Mouse (Mus musculus) CD8-positive naive resting alpha-beta T cell, adult 57 days (primary cell): ENCODE data around the gene Zfp729b. TPM values are rescaled to one million over a fixed set of nuclear protein-coding genes. Genes with fewer than 3 reads are reported as not detected.

Experiments used
- total RNA-seq: library from RNA; stranded (reverse); gene quantifications from one replicate; pipeline ENCODE4 v1.2.4, GENCODE M21; 2023

The Zfp729b gene
- total RNA-seq, result 19.2 TPM

GRCm38 (mm10) chr13:67609066-67609876 lies at the start of gene Zfp729b:
TSS of gene Zfp729b (minus strand) at chr13:67609707.

DNA sequence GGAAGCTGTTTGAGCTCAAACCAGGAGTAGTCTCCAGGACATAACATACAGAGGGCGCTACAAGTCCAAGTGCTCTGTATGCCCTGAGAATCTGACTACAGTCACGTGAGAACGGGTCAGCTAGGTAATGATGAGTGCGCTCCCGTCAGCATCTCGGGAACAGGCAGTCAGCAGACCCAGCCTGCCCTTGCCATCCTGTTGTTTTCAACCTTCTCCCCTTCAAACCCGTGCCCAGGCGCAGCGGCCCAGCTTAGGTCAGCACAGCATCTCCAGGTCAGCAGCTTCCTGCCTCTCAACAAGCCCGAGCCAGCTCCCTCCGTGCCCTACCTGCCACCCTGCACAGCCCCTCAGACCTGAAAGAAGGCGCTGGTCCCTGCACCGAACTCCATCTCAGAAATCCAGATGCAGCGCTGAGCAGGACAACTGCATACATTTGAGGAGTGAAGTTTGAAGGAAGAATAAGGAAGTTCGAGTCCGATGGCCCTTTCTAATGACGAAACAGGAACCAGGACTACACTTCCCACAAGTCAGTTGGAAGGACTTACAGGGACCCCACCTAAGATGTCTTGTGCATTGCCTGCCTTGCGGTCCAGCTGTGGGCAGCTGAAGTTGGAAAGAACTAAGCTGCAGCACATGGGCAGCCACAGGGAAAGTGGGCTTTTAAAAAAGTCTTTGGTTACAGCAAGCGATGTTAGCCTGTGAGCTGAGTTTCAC lies 27.9 kb upstream of the Zfp729b start, which contains the start of the genes Gm49345 and Zfp729a:
Gm49345 (minus strand) TSS at position 476 of the 714 bp plus-strand sequence.
Zfp729a (minus strand) TSS at position 498 of the 714 bp plus-strand sequence.

DNA sequence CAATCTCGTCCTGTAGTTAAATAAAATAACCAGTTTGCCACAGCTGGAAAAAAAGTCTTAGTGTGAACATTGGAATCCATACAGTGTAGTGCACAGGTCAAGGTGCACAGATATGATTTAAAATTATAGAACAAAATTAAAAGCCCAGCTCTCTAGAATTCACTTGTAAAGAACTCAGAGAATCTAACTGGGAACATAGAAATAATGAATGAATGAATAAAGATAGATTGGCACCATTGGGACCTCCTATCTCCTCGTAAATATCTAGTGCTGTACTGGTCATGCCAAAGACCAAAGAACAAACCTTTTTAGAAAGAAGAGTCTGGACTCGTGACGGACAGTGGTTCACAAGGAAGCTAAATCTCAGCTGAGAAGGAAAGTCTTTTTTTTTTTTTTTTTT lies 55.8 kb downstream of the Zfp729b start, which contains the start of gene Zfp748:
Zfp748 (minus strand) TSS at position 101 of the 400 bp plus-strand sequence.

Other genes starting within 250 kb of the Zfp729b start
- not detected for gene Gm28044, start 249.2 kb downstream of the Zfp729b start, total RNA-seq
- gene Zfp953, start 249.1 kb downstream of the Zfp729b start, total RNA-seq, result 9.0 TPM
- gene Gm28041, start 234.0 kb downstream of the Zfp729b start, total RNA-seq, result 3.4 TPM
- 7.4 TPM for gene Zfp456, start 233.9 kb downstream of the Zfp729b start, total RNA-seq
- 19.0 TPM for gene Zfp429, start 209.9 kb downstream of the Zfp729b start, total RNA-seq
- 3.3 TPM for gene Zfp459, start 188.3 kb downstream of the Zfp729b start, total RNA-seq
- 14.4 TPM for gene Zfp874a, start 158.1 kb downstream of the Zfp729b start, total RNA-seq
- 25.2 TPM for gene Zfp874b, start 125.4 kb downstream of the Zfp729b start, total RNA-seq
- 13.9 TPM for gene Zfp58, start 109.2 kb downstream of the Zfp729b start, total RNA-seq
- not detected for gene Gm26965, start 83.6 kb downstream of the Zfp729b start, total RNA-seq
- 21.2 TPM for gene Zfp87, start 83.5 kb downstream of the Zfp729b start, total RNA-seq
- gene Zfp748, start 55.9 kb downstream of the Zfp729b start, total RNA-seq, result 12.6 TPM
- gene Gm49345, start 28.1 kb upstream of the Zfp729b start, total RNA-seq, result not detected
- gene Zfp729a, start 28.1 kb upstream of the Zfp729b start, total RNA-seq, result 10.6 TPM
- 7.9 TPM for gene Zfp738, start 77.4 kb upstream of the Zfp729b start, total RNA-seq
- gene Zfp65, start 119.5 kb upstream of the Zfp729b start, total RNA-seq, result 14.4 TPM
- 5.2 TPM for gene Zfp85, start 145.5 kb upstream of the Zfp729b start, total RNA-seq
- gene Zfp493, start 170.0 kb upstream of the Zfp729b start, total RNA-seq, result 1.5 TPM
- gene Zfp273, start 204.0 kb upstream of the Zfp729b start, total RNA-seq, result 1.6 TPM
- not detected for gene Gm10037, start 221.4 kb upstream of the Zfp729b start, total RNA-seq